In the genomic region with DNA sequence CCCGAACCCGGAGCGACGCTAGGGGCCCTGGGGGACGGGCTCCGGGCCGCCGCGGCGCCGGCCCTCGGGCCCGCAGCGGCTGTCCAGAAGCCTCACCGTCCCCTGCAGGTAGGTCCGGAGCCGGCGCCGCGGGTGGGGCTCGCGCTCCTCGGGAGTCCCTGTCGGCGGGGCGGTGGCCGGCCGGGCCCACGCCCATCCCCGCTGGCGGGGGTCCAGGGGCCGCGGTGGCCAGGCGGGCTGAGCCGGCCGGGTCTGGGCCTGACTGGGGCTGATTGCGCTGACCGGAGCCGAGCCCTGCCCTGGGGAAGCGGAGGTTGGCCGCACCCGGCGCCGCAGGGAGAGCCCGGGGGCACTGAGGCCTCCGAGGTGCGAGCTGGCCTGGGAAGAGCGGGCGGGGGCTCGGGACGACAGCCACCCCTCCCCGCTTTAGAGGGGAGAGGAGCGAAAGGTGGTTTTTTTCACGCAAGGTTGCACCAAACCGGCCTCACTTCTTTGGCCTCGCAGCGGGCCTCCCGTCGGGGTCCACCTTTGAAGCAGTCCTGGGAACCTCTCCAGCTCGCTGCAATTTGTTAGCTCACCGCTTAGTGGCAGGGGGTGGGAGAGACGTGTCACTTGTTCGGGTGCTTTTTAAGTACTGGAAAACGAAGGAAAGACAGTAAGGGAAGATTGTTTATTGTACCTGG, we compare ENCODE assay signal across 8 mouse cellular contexts. TPM values are rescaled to one million over a fixed set of nuclear protein-coding genes. Genes with fewer than 3 reads are reported as not detected.
DNase-seq lines count a peak whose midpoint lies in the region; ATAC-seq and TF ChIP-seq lines count a peak whose summit lies in the region.

No protein-coding gene starts in this region.

- peak; percentile 68 to 74 for ATAC-seq in hematopoietic stem cell, adult 5-6 weeks (replicated peaks in 1 of 2; ENCODE audit: insufficient read depth in 1 of 2, low FRiP score in 2 of 2, low TSS enrichment in 1 of 2, low read depth in 1 of 2, poor library complexity in 2 of 2, severe bottlenecking in 2 of 2)
- peak; percentile 92 for ATAC-seq in lung, postnatal 0 days

- H3K4me3 ChIP-seq in lung, postnatal 0 days (ENCODE audit: low read depth, low read length), result peak overlapping the region; percentile 99

- WGBS in lung, postnatal 0 days, result under 1% methylated on average over 58 of the region's 64 CpGs

- H3K9ac ChIP-seq in lung, postnatal 0 days (replicated peaks; ENCODE audit: low read depth), result peak overlapping the region; percentile 99

- TF ChIP-seq EP300 in lung, postnatal 0 days (IDR thresholded peaks at IDR 0.05), result no peak

- peak overlapping the region; percentile 98 for H3K27ac ChIP-seq in lung, postnatal 0 days (ENCODE audit: low read length)

- H3K36me3 ChIP-seq in lung, postnatal 0 days (ENCODE audit: insufficient read depth, low read length), result no peaks in the 10 kb centered on the region

- peak overlapping the region; percentile 85 for H3K4me2 ChIP-seq in lung, postnatal 0 days (replicated peaks; ENCODE audit: low read depth, low read length)

- peak; percentile 58 for TF ChIP-seq CTCF in lung, postnatal 0 days (IDR thresholded peaks at IDR 0.05)

- H3K9me3 ChIP-seq in lung, postnatal 0 days (ENCODE audit: low read length), result no peaks in the 10 kb centered on the region

- peaks cover 15% of the 10 kb centered on the region; the same call in 1 of the 2 replicates for H3K4me1 ChIP-seq in lung, postnatal 0 days (ENCODE audit: insufficient read depth, low read depth, low read length)

- H3K27me3 ChIP-seq in lung, postnatal 0 days (replicated peaks; ENCODE audit: insufficient read depth, low read length), result no peaks in the 10 kb centered on the region

- peak; percentile 93 for DNase-seq in MN1 (ENCODE audit: low spot score)
- peak; percentile 70 for DNase-seq in cerebellum, adult 9-10 months
- DNase-seq in forelimb bud, embryonic 11.5 days (ENCODE audit: low read depth, low spot score), result peak; percentile 55
- DNase-seq in layer of hippocampus, postnatal 10 days (ENCODE audit: low spot score in 2 of 2), result peak; percentile 69 to 75
- DNase-seq in lung, postnatal 0 days (ENCODE audit: low spot score), result peak; percentile 88
- DNase-seq in ovary, postnatal 10 days (ENCODE audit: low spot score), result peak; percentile 65
- DNase-seq in thymus, postnatal 0 days (ENCODE audit: low spot score), result peak; percentile 68

RNA-seq across cellular contexts. Expression of gene Lats1, which starts 0.5 kb away (rescaled TPM):
- total RNA-seq in hematopoietic stem cell, adult 5-6 weeks (2017), result 26.0 and 28.7 TPM in 2 replicates
- 10 to 100 TPM; 50.7 to 54.9 TPM for total RNA-seq in layer of hippocampus, postnatal 10 days (2021)
- 4.8 and 5.7 TPM in 2 replicates for polyA plus RNA-seq in lung, postnatal 0 days (2015; fragmentation: Nextera tagmentation; extraction: Ambion mirVana)
- 4.2 and 5.2 TPM in 2 replicates for polyA plus RNA-seq in thymus, postnatal 0 days (2015; fragmentation: Nextera tagmentation; extraction: Ambion mirVana)

RNA-seq across cellular contexts. Expression of gene Pcmt1, which starts 0.5 kb away (rescaled TPM):
- total RNA-seq in hematopoietic stem cell, adult 5-6 weeks (2017), result 75.1 and 90.9 TPM in 2 replicates
- 100 to 1,000 TPM; 130 to 133 TPM for total RNA-seq in layer of hippocampus, postnatal 10 days (2021)
- 89.6 and 96.9 TPM in 2 replicates for polyA plus RNA-seq in lung, postnatal 0 days (2015; fragmentation: Nextera tagmentation; extraction: Ambion mirVana)
- 132 and 140 TPM in 2 replicates for polyA plus RNA-seq in thymus, postnatal 0 days (2015; fragmentation: Nextera tagmentation; extraction: Ambion mirVana)

RNA-seq across cellular contexts. Expression of gene Nup43, which starts 14.2 kb away (rescaled TPM):
- total RNA-seq in hematopoietic stem cell, adult 5-6 weeks (2017), result 25.8 and 26.9 TPM in 2 replicates
- total RNA-seq in layer of hippocampus, postnatal 10 days (2021), result 1 to 10 TPM; 7.2 to 9.2 TPM
- 10.3 and 10.7 TPM in 2 replicates for polyA plus RNA-seq in lung, postnatal 0 days (2015; fragmentation: Nextera tagmentation; extraction: Ambion mirVana)
- polyA plus RNA-seq in thymus, postnatal 0 days (2015; fragmentation: Nextera tagmentation; extraction: Ambion mirVana), result 41.7 and 42.0 TPM in 2 replicates

RNA-seq across cellular contexts. Expression of gene Katna1, which starts 44.3 kb away (rescaled TPM):
- 57.5 and 65.4 TPM in 2 replicates for total RNA-seq in hematopoietic stem cell, adult 5-6 weeks (2017)
- 10 to 100 TPM; 14.9 to 15.1 TPM for total RNA-seq in layer of hippocampus, postnatal 10 days (2021)
- 30.6 and 33.6 TPM in 2 replicates for polyA plus RNA-seq in lung, postnatal 0 days (2015; fragmentation: Nextera tagmentation; extraction: Ambion mirVana)
- 67.4 and 74.0 TPM in 2 replicates for polyA plus RNA-seq in thymus, postnatal 0 days (2015; fragmentation: Nextera tagmentation; extraction: Ambion mirVana)

Comparison
In these comparisons a context has a peak if more than half of its experiments do, and no peak if none do; other contexts are left out.
1. Peak in every context shown above with its lines: DNase-seq, ATAC-seq, H3K4me3 ChIP-seq and H3K27ac ChIP-seq.